Mouse (Mus musculus) liver, embryonic 16.5 days (tissue): Measurements from ENCODE around the gene Gadd45gip1. TPM values are rescaled to one million over a fixed set of nuclear protein-coding genes. Genes with fewer than 3 reads are reported as not detected.
A peak's percentile ranks its signal among the peaks of the same experiment; 100 is the strongest.

ENCODE experiments used
- ATAC-seq: fragments of 200-750 bp; cut with Nextera tagmentation; 2 replicates; pipeline ENCODE4 v1.8.0; 2017; ENCODE audit warnings: low read depth, mild to moderate bottlenecking, moderate number of reproducible peaks, moderate library complexity
- H3K27ac ChIP-seq: fragments of 300-500 bp; sonication (generic); 2 replicates; pipeline ENCODE4 v1.5.1; 2014; ENCODE audit warnings: mild to moderate bottlenecking, low read length
- H3K27me3 ChIP-seq: fragments of 300-500 bp; sonication (generic); 2 replicates; pipeline ENCODE4 v1.6.1; 2014; ENCODE audit warnings: low read depth, low read length, mixed read lengths; ENCODE audit not compliant: control insufficient read depth, insufficient read depth
- H3K36me3 ChIP-seq: fragments of 300-500 bp; sonication (generic); 2 replicates; pipeline ENCODE4 v1.6.1; 2014; ENCODE audit warnings: mild to moderate bottlenecking; ENCODE audit not compliant: control insufficient read depth, insufficient read depth
- H3K4me1 ChIP-seq: fragments of 300-500 bp; sonication (generic); 2 replicates; pipeline ENCODE4 v1.6.1; 2014; ENCODE audit warnings: low read depth, low read length, mixed read lengths; ENCODE audit not compliant: control insufficient read depth
- H3K4me2 ChIP-seq: fragments of 300-500 bp; sonication (generic); 2 replicates; pipeline ENCODE4 v1.6.1; 2014; ENCODE audit warnings: low read depth, low read length, mixed read lengths
- H3K4me3 ChIP-seq: fragments of 300-500 bp; sonication (generic); 2 replicates; pipeline ENCODE4 v1.5.1; 2014; ENCODE audit warnings: low read depth, mild to moderate bottlenecking, low read length
- H3K9ac ChIP-seq: fragments of 300-500 bp; sonication (generic); 2 replicates; pipeline ENCODE4 v1.6.1; 2014; ENCODE audit warnings: low read depth, low read length
- H3K9me3 ChIP-seq: fragments of 300-500 bp; sonication (generic); replicated peaks from 2 replicates; pipeline ENCODE4 v1.6.1; 2016; ENCODE audit warnings: low read length; ENCODE audit not compliant: control insufficient read depth
- WGBS: fragments of 180-500 bp; shearing (Covaris S2); extraction: QIAGEN DNeasy Blood & Tissue Kit; methylation state at CpG from one replicate; pipeline ENCODE4 v1.1.7; 2014; ENCODE audit not compliant: insufficient replicate concordance; 5-methylcytosine and 5-hydroxymethylcytosine counted together
- polyA plus RNA-seq: library from polyadenylated mRNA; unstranded; fragments of >200 nt; fragmentation: Nextera tagmentation; extraction: Ambion mirVana; gene quantifications from 2 replicates; pipeline ENCODE4 v1.2.1, GENCODE M21; 2015

The Gadd45gip1 gene
- polyA plus RNA-seq, 1 experiment from 2014 or later = 41.5 TPM

GRCm38 (mm10) chr8:84844397-84845070, 13.2 kb downstream of the Gadd45gip1 start:
- Histone ChIP-seq H3K4me1 (peaks cover 50% of the 10 kb centered on the region), H3K9me3 (no peaks in the 10 kb centered on the region), H3K4me3 (peak overlapping the region; percentile 98), H3K27me3 (no peaks in the 10 kb centered on the region), H3K27ac (no peak overlapping the region), H3K4me2 (peak overlapping the region; percentile 68), H3K9ac (peak overlapping the region; percentile 24), H3K36me3 (peaks cover 43% of the 10 kb centered on the region)
- WGBS = 86% methylated on average over 9 of the region's 9 CpGs
- ATAC-seq = no peak

- Histone ChIP-seq H3K9ac (peak overlapping the region; percentile 88), H3K4me2 (peak overlapping the region; percentile 68), H3K36me3 (peaks cover 43% of the 10 kb centered on the region), H3K9me3 (no peaks in the 10 kb centered on the region), H3K27ac (peak overlapping the region; percentile 92), H3K4me3 (peak overlapping the region; percentile 98), H3K27me3 (no peaks in the 10 kb centered on the region), H3K4me1 (peaks cover 50% of the 10 kb centered on the region)
- ATAC-seq = no peak
- 9% methylated on average over 12 of the region's 12 CpGs for WGBS
These were observed 14.2 kb downstream of the Gadd45gip1 start for GRCm38 (mm10) chr8:84845355-84846093.

- Histone ChIP-seq H3K36me3 (peaks cover 42% of the 10 kb centered on the region), H3K4me1 (peaks cover 46% of the 10 kb centered on the region), H3K27me3 (no peaks in the 10 kb centered on the region), H3K9ac (peak overlapping the region; percentile 88), H3K4me3 (peak overlapping the region; percentile 98), H3K27ac (peak overlapping the region; percentile 92), H3K4me2 (peak overlapping the region; percentile 68), H3K9me3 (no peaks in the 10 kb centered on the region)
- peak; percentile 10; the same call in 1 of the 2 replicates for ATAC-seq
- under 1% methylated on average over 30 of the region's 30 CpGs for WGBS
These were observed 14.9 kb downstream of the Gadd45gip1 start for GRCm38 (mm10) chr8:84846094-84846721.

- Histone ChIP-seq H3K4me2 (peak within 1 kb of the TSS; percentile 68), H3K4me1 (peaks cover 39% of the 10 kb centered on the region), H3K9me3 (no peaks in the 10 kb centered on the region), H3K36me3 (peaks cover 34% of the 10 kb centered on the region), H3K9ac (peak within 1 kb of the TSS; percentile 88), H3K27ac (peak within 1 kb of the TSS; percentile 92), H3K4me3 (peak within 1 kb of the TSS; percentile 98), H3K27me3 (no peaks in the 10 kb centered on the region)
- peak; percentile 99 for ATAC-seq
- under 1% methylated on average over 55 of the region's 55 CpGs for WGBS
These were observed 15.6 kb downstream of the Gadd45gip1 start, which contains the start of gene Calr for GRCm38 (mm10) chr8:84846722-84847572. Gene Calr, minus strand, starts transcription at chr8:84846934.

GRCm38 (mm10) chr8:84847684-84848435, 16.5 kb downstream of the Gadd45gip1 start:
- Histone ChIP-seq H3K4me3 (peak overlapping the region; percentile 98), H3K4me2 (peak overlapping the region; percentile 68), H3K27me3 (no peaks in the 10 kb centered on the region), H3K9ac (peak overlapping the region; percentile 75), H3K4me1 (peaks cover 37% of the 10 kb centered on the region), H3K27ac (peak overlapping the region; percentile 90), H3K36me3 (peaks cover 25% of the 10 kb centered on the region), H3K9me3 (no peaks in the 10 kb centered on the region)
- ATAC-seq = no peak
- WGBS = 10% methylated on average over 6 of the region's 6 CpGs

- ATAC-seq = no peak
- Histone ChIP-seq H3K36me3 (peaks cover 17% of the 10 kb centered on the region), H3K4me2 (peak overlapping the region; percentile 87), H3K9me3 (no peaks in the 10 kb centered on the region), H3K27ac (peak overlapping the region; percentile 90; the same call in 1 of the 2 replicates), H3K9ac (no peak overlapping the region), H3K4me3 (peak overlapping the region; percentile 97), H3K27me3 (no peaks in the 10 kb centered on the region), H3K4me1 (peaks cover 23% of the 10 kb centered on the region)
- 92% methylated on average over 3 of the region's 3 CpGs for WGBS
These were observed 25.1 kb downstream of the Gadd45gip1 start for GRCm38 (mm10) chr8:84856434-84856833.

- Histone ChIP-seq H3K9ac (peak within 1 kb of the TSS; percentile 94), H3K4me2 (peak within 1 kb of the TSS; percentile 87), H3K27me3 (no peaks in the 10 kb centered on the region), H3K36me3 (peaks cover 20% of the 10 kb centered on the region), H3K27ac (peak within 1 kb of the TSS; percentile 90), H3K4me3 (peak within 1 kb of the TSS; percentile 97), H3K4me1 (peaks cover 23% of the 10 kb centered on the region), H3K9me3 (no peaks in the 10 kb centered on the region)
- ATAC-seq = peak; percentile 95
- WGBS = under 1% methylated on average over 39 of the region's 39 CpGs
These were observed 25.6 kb downstream of the Gadd45gip1 start, which contains the start of gene Farsa for GRCm38 (mm10) chr8:84856864-84857441. Gene Farsa, plus strand, starts transcription at chr8:84856989.
